8 mouse cellular contexts compared by ENCODE assay signal in the genomic region with DNA sequence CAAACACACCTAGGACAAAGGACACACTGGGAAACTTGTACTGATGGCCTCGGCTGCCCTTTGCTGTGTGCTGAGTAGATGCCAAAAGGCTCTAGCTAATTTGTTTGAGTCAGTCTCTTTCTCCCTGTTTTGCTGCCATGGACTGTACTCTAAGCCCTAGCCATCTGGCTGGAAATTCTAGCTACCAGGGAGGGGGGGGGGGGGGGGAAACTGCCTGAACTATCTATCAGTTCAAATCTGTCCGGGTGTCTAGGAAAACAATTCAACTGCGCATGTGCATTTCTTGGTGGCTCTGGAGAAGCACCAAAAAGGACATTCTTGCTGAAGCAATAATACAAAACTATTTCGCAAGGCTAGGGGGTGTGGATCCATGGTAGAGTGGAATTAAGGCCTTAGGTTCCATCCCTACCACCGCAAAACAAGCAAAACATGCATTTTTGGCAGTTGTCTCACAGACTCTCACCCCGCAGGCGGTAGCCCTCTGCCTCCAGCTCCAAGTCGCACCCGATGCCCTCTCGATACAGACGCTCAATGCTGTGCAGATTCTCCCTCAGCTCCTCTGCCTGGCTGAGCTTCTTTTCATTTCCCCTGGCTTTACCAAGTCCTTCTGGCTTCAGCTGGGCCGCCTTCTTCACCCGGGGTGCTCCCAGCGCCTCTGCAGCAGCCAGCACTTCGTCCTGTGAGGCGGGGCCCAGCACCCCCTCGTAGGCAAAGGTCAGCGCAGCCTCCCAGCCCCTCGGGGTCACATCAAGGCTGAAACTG. TPM values are rescaled to one million over a fixed set of nuclear protein-coding genes. Genes with fewer than 3 reads are reported as not detected.
DNase-seq lines count a peak whose midpoint lies in the region; ATAC-seq and TF ChIP-seq lines count a peak whose summit lies in the region.

No protein-coding gene starts in this region.

- no peaks in the 10 kb centered on the region for H3K79me3 ChIP-seq in C2C12 (ENCODE audit: low read depth)

- no peak for TF ChIP-seq CTCF in C2C12 (IDR thresholded peaks at IDR 0.05; ENCODE audit: control insufficient read depth, insufficient read depth, insufficient read length)

- 16% methylated on average over 19 of the region's 19 CpGs for WGBS in forebrain, embryonic 12.5 days
- WGBS in neural tube, embryonic 13.5 days: 19% methylated on average over 19 of the region's 19 CpGs

- H3K4me3 ChIP-seq in C2C12 (ENCODE audit: insufficient read depth, poor library complexity, severe bottlenecking): no peak overlapping the region
- H3K4me3 ChIP-seq in brown adipose tissue, adult 24 weeks (ENCODE audit: insufficient read depth, low read depth, low read length): peak overlapping the region; percentile 34
- H3K4me3 ChIP-seq in forebrain, embryonic 12.5 days (replicated peaks): peak overlapping the region; percentile 40
- peak overlapping the region; percentile 52 for H3K4me3 ChIP-seq in neural tube, embryonic 13.5 days

- peak overlapping the region; percentile 56 for H3K27ac ChIP-seq in brown adipose tissue, adult 24 weeks (replicated peaks; ENCODE audit: low read depth, low read length)
- no peak overlapping the region for H3K27ac ChIP-seq in forebrain, embryonic 12.5 days
- H3K27ac ChIP-seq in neural tube, embryonic 13.5 days (replicated peaks): 0 out of 2 replicates have a peak overlapping the region, but pooled peaks have one; percentile 23

- intact Hi-C loops in heart, postnatal 14 days (cut with DNase I): no loop called here

- DNase-seq in heart, postnatal 14 days: peak; percentile 58 to 62
- DNase-seq in layer of hippocampus, adult 11-12 months (ENCODE audit: low spot score): peak; percentile 63
- peak; percentile 60 to 77 for DNase-seq in lung, adult 18-20 months
- DNase-seq in c-Kit-positive CD71-positive TER-119-positive erythroid progenitor cells, embryonic 14.5 days (ENCODE audit: low spot score): no peak

- ATAC-seq in forebrain, embryonic 12.5 days (ENCODE audit: low FRiP score): no peak; the same call in 1 of the 2 replicates
- ATAC-seq in neural tube, embryonic 13.5 days (ENCODE audit: low read depth): peak; percentile 70

- H3ac ChIP-seq in C2C12 (ENCODE audit: control insufficient read depth, insufficient read length, low read depth): peak overlapping the region; percentile 65

- no peaks in the 10 kb centered on the region for H3K36me3 ChIP-seq in C2C12 (ENCODE audit: control insufficient read depth, insufficient read depth)
- no peaks in the 10 kb centered on the region for H3K36me3 ChIP-seq in forebrain, embryonic 12.5 days (replicated peaks)
- no peaks in the 10 kb centered on the region for H3K36me3 ChIP-seq in neural tube, embryonic 13.5 days

- H3K4me2 ChIP-seq in forebrain, embryonic 12.5 days: peak overlapping the region; percentile 73
- peak overlapping the region; percentile 91 for H3K4me2 ChIP-seq in neural tube, embryonic 13.5 days

- H3K27me3 ChIP-seq in C2C12 (ENCODE audit: control insufficient read depth, insufficient read depth, insufficient read length): no peaks in the 10 kb centered on the region
- peaks cover 26% of the 10 kb centered on the region for H3K27me3 ChIP-seq in forebrain, embryonic 12.5 days
- peaks cover 10% of the 10 kb centered on the region; the same call in 1 of the 2 replicates for H3K27me3 ChIP-seq in neural tube, embryonic 13.5 days

- 0 out of 2 replicates have a peak, but pooled peaks cover 3% of the 10 kb centered on the region for H3K4me1 ChIP-seq in brown adipose tissue, adult 24 weeks (ENCODE audit: control insufficient read depth, insufficient read depth, insufficient read length, low read length)
- peaks cover 14% of the 10 kb centered on the region for H3K4me1 ChIP-seq in forebrain, embryonic 12.5 days
- peaks cover 16% of the 10 kb centered on the region for H3K4me1 ChIP-seq in neural tube, embryonic 13.5 days (replicated peaks)

- peak overlapping the region; percentile 51 for H3K9ac ChIP-seq in forebrain, embryonic 12.5 days
- H3K9ac ChIP-seq in neural tube, embryonic 13.5 days: peak overlapping the region; percentile 76

- H3K9me3 ChIP-seq in forebrain, embryonic 12.5 days: no peaks in the 10 kb centered on the region
- H3K9me3 ChIP-seq in neural tube, embryonic 13.5 days: no peaks in the 10 kb centered on the region

- no peaks in the 10 kb centered on the region for H3K79me2 ChIP-seq in C2C12 (ENCODE audit: control insufficient read depth, insufficient read depth)

TF ChIP-seq in C2C12, 6 proteins besides CTCF, POLR2A, EP300 and RAD21:
- peak; percentile 13 for TF ChIP-seq MAX (IDR thresholded peaks at IDR 0.05)
- no peak for TF ChIP-seq MYOD1 (IDR thresholded peaks at IDR 0.05; ENCODE audit: control insufficient read depth, insufficient read length, low read depth)
- no peak for TF ChIP-seq MYOG (IDR thresholded peaks at IDR 0.05; ENCODE audit: control insufficient read depth, extremely low read depth, insufficient read length)
- no peak for TF ChIP-seq USF1 (IDR thresholded peaks at IDR 0.05; ENCODE audit: low read depth)
- no peak for TF ChIP-seq FOSL1 (IDR thresholded peaks at IDR 0.05; ENCODE audit: insufficient read depth, low read length, poor library complexity, severe bottlenecking)
- TF ChIP-seq CEBPB (IDR thresholded peaks at IDR 0.05; ENCODE audit: low read depth): peak; percentile 100
TF ChIP-seq in C2C12: peak in this region for 2.

RNA-seq across cellular contexts. Expression of a gene that starts 1.1 kb away (rescaled TPM):
- 0.26 TPM for polyA plus RNA-seq in C2C12 (2012; fragmentation: generic; extraction: Trizol)
- polyA plus RNA-seq in brown adipose tissue, adult 24 weeks (2012; ENCODE audit: insufficient read depth, insufficient read length, missing spikeins): 0.32 and 1.4 TPM in 2 replicates
- 0.08 and 0.10 TPM in 2 replicates for polyA plus RNA-seq in forebrain, embryonic 12.5 days (2016; fragmentation: Nextera tagmentation; extraction: Ambion mirVana)
- total RNA-seq in heart, postnatal 14 days (2021): 10 to 100 TPM; 14.5 to 22.5 TPM
- polyA plus RNA-seq in neural tube, embryonic 13.5 days (2015; fragmentation: Nextera tagmentation; extraction: Ambion mirVana): 0.88 and 1.2 TPM in 2 replicates

RNA-seq across cellular contexts. Expression of a gene that starts 25.8 kb away (rescaled TPM):
- 9.9 TPM for polyA plus RNA-seq in C2C12 (2012; fragmentation: generic; extraction: Trizol)
- 29.1 and 29.6 TPM in 2 replicates for polyA plus RNA-seq in brown adipose tissue, adult 24 weeks (2012; ENCODE audit: insufficient read depth, insufficient read length, missing spikeins)
- polyA plus RNA-seq in forebrain, embryonic 12.5 days (2016; fragmentation: Nextera tagmentation; extraction: Ambion mirVana): 4.5 and 4.9 TPM in 2 replicates
- 10 to 100 TPM; 10.4 to 15.5 TPM for total RNA-seq in heart, postnatal 14 days (2021)
- polyA plus RNA-seq in neural tube, embryonic 13.5 days (2015; fragmentation: Nextera tagmentation; extraction: Ambion mirVana): 3.2 and 3.4 TPM in 2 replicates

RNA-seq across cellular contexts. Expression of a gene that starts 28.5 kb away (rescaled TPM):
- 54.5 TPM for polyA plus RNA-seq in C2C12 (2012; fragmentation: generic; extraction: Trizol)
- 59.2 and 66.9 TPM in 2 replicates for polyA plus RNA-seq in brown adipose tissue, adult 24 weeks (2012; ENCODE audit: insufficient read depth, insufficient read length, missing spikeins)
- 141 TPM in 2 replicates for polyA plus RNA-seq in forebrain, embryonic 12.5 days (2016; fragmentation: Nextera tagmentation; extraction: Ambion mirVana)
- 10 to 100 TPM; 59.4 to 63.9 TPM for total RNA-seq in heart, postnatal 14 days (2021)
- polyA plus RNA-seq in neural tube, embryonic 13.5 days (2015; fragmentation: Nextera tagmentation; extraction: Ambion mirVana): 122 and 125 TPM in 2 replicates

RNA-seq across cellular contexts. Expression of a gene that starts 28.6 kb away (rescaled TPM):
- 289 TPM for polyA plus RNA-seq in C2C12 (2012; fragmentation: generic; extraction: Trizol)
- 31.0 and 35.3 TPM in 2 replicates for polyA plus RNA-seq in brown adipose tissue, adult 24 weeks (2012; ENCODE audit: insufficient read depth, insufficient read length, missing spikeins)
- 346 and 350 TPM in 2 replicates for polyA plus RNA-seq in forebrain, embryonic 12.5 days (2016; fragmentation: Nextera tagmentation; extraction: Ambion mirVana)
- 10 to 100 TPM; 26.3 to 29.4 TPM for total RNA-seq in heart, postnatal 14 days (2021)
- polyA plus RNA-seq in neural tube, embryonic 13.5 days (2015; fragmentation: Nextera tagmentation; extraction: Ambion mirVana): 215 and 219 TPM in 2 replicates

RNA-seq across cellular contexts. Expression of a gene that starts 34.5 kb away (rescaled TPM):
- 93.6 TPM for polyA plus RNA-seq in C2C12 (2012; fragmentation: generic; extraction: Trizol)
- polyA plus RNA-seq in brown adipose tissue, adult 24 weeks (2012; ENCODE audit: insufficient read depth, insufficient read length, missing spikeins): 44.2 and 46.1 TPM in 2 replicates
- polyA plus RNA-seq in forebrain, embryonic 12.5 days (2016; fragmentation: Nextera tagmentation; extraction: Ambion mirVana): 67.3 and 73.1 TPM in 2 replicates
- 10 to 100 TPM; 19.2 to 21.8 TPM for total RNA-seq in heart, postnatal 14 days (2021)
- 90.2 and 103 TPM in 2 replicates for polyA plus RNA-seq in neural tube, embryonic 13.5 days (2015; fragmentation: Nextera tagmentation; extraction: Ambion mirVana)
